Mouse (Mus musculus) ES-E14 (cell line): ENCODE results near the gene Ssu2. TPM values are rescaled to one million over a fixed set of nuclear protein-coding genes. Genes with fewer than 3 reads are reported as not detected.

Experiments used
- DNase-seq: peaks from one replicate; pipeline ENCODE4 v3.0.0-alpha.2; 2013; ENCODE audit warnings: low read depth, low spot score
- H3K27ac ChIP-seq: 2 replicates; pipeline ENCODE4 v1.5.1; 2012; ENCODE audit warnings: low read depth, mild to moderate bottlenecking, low read length, moderate library complexity, mixed read lengths; ENCODE audit not compliant: poor library complexity, insufficient read depth, severe bottlenecking
- H3K36me3 ChIP-seq: 2 replicates; pipeline ENCODE4 v1.6.1; 2012; ENCODE audit warnings: mild to moderate bottlenecking, low read length, moderate library complexity, mixed read lengths; ENCODE audit not compliant: control insufficient read depth, poor library complexity, insufficient read depth, severe bottlenecking
- H3K4me1 ChIP-seq, 2 experiments: fragments of 150-350 bp in 1 of 2; sonication (generic) in 1 of 2; 2 replicates each; pipeline ENCODE4 v1.6.1; 2012; ENCODE audit warnings: low read length in 2 of 2, mild to moderate bottlenecking in 1 of 2, mixed read lengths in 1 of 2; ENCODE audit not compliant: control insufficient read depth in 2 of 2, insufficient read depth in 2 of 2, poor library complexity in 1 of 2
- H3K4me3 ChIP-seq, 2 experiments: fragments of 150-350 bp in 1 of 2; sonication (generic) in 1 of 2; 2 replicates each; pipeline ENCODE4 v1.5.1; 2012; ENCODE audit warnings: low read length in 2 of 2, low read depth in 1 of 2, mild to moderate bottlenecking in 1 of 2, mixed read lengths in 1 of 2; ENCODE audit not compliant: insufficient read depth in 1 of 2, poor library complexity in 1 of 2, severe bottlenecking in 1 of 2
- H3K9ac ChIP-seq: 2 replicates; pipeline ENCODE4 v1.6.1; 2012; ENCODE audit warnings: low read depth, mild to moderate bottlenecking, low read length, mixed read lengths; ENCODE audit not compliant: poor library complexity, insufficient read depth, severe bottlenecking
- H3K9me3 ChIP-seq: fragments of 150-350 bp; sonication (generic); 2 replicates; pipeline ENCODE4 v1.6.1; 2012; ENCODE audit warnings: low read depth, mild to moderate bottlenecking, low read length; ENCODE audit not compliant: control insufficient read depth, insufficient read depth
- CHD2 ChIP-seq: IDR thresholded peaks from 2 replicates; pipeline ENCODE4 v1.6.1; 2014; ENCODE audit warnings: mild to moderate bottlenecking, low read depth, low read length, inconsistent platforms
- HCFC1 ChIP-seq: IDR thresholded peaks from 2 replicates; pipeline ENCODE4 v1.6.1; 2012; ENCODE audit warnings: low read length, inconsistent platforms, borderline replicate concordance; ENCODE audit not compliant: insufficient read depth
- MAFK ChIP-seq: IDR thresholded peaks from 2 replicates; pipeline ENCODE4 v1.6.1; 2014; ENCODE audit warnings: mild to moderate bottlenecking, low read depth, low read length, inconsistent platforms; ENCODE audit not compliant: insufficient read depth
- ZC3H11A ChIP-seq: IDR thresholded peaks from 2 replicates; pipeline ENCODE4 v1.6.1; 2012; ENCODE audit warnings: low read depth, mild to moderate bottlenecking, inconsistent platforms, low read length, borderline replicate concordance
- ZNF384 ChIP-seq: IDR thresholded peaks from 2 replicates; pipeline ENCODE4 v1.6.1; 2012; ENCODE audit warnings: low read depth, low read length, inconsistent platforms
- in situ Hi-C, 2 experiments: fragments of 600-800 bp; cut with MboI; formaldehyde crosslinking; loops; one replicate each; pipeline ENCODE4 v1.15.1; 2025; ENCODE audit warnings: low sequenced_read_pairs in 2 of 2, inconsistent platforms in 1 of 2; ENCODE audit not compliant: unreplicated experiment in 2 of 2
- total RNA-seq: library from RNA; depleted of rRNA; stranded (reverse); fragments of 300-350 nt; gene quantifications from 2 replicates; pipeline ENCODE4 v1.2.3, GENCODE M21; 2012

The Ssu2 gene
- total RNA-seq, 1 experiment = 0.58 TPM

DNA sequence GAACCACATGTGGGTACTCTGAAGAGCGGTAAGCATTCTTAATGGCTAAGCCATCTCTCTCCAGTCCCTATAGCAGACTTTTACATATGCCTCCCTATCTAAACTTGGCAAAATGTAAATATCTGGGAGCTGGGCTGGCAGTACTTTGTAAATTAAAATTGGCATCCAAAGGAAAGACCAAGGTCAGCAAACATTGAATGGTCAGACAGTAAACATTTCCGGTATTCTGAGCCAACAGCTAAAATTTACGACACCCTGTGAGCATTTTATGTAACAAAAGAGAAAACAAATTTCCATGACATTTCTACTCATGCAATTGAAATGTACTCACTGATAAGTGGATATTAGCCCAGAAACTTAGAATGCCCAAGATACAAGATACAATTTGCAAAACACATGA is 62.6 kb downstream of the Ssu2 start:
- no peak overlapping the region for H3K4me3 ChIP-seq
- H3K9me3 ChIP-seq = no peaks in the 10 kb centered on the region
- no peak overlapping the region for H3K9ac ChIP-seq
- H3K27ac ChIP-seq = no peak overlapping the region
- H3K4me1 ChIP-seq = 0 out of 4 replicates have a peak, but pooled peaks cover 0 to 5% of the 10 kb centered on the region in 2 experiments
- no peak for DNase-seq
- no peaks in the 10 kb centered on the region for H3K36me3 ChIP-seq
- TF ChIP-seq ZNF384 (no peak), ZC3H11A (no peak), HCFC1 (no peak), MAFK (no peak), CHD2 (no peak)
- in situ Hi-C loops = no loop called here

GRCm38 (mm10) chr6:112322916-112323315 is 64.9 kb downstream of the Ssu2 start:
- in situ Hi-C loops = no loop called here
- no peak for DNase-seq
- TF ChIP-seq MAFK (no peak), ZNF384 (no peak)
- Histone ChIP-seq H3K4me1 (0 out of 4 replicates have a peak, but pooled peaks cover 0 to 5% of the 10 kb centered on the region in 2 experiments), H3K27ac (no peak overlapping the region), H3K9ac (no peak overlapping the region), H3K4me3 (no peak overlapping the region), H3K36me3 (no peaks in the 10 kb centered on the region), H3K9me3 (no peaks in the 10 kb centered on the region)

- in situ Hi-C loops = no loop called here
- Histone ChIP-seq H3K9me3 (no peaks in the 10 kb centered on the region), H3K36me3 (no peaks in the 10 kb centered on the region), H3K9ac (no peak overlapping the region), H3K4me1 (0 out of 4 replicates have a peak, but pooled peaks cover 0 to 5% of the 10 kb centered on the region in 2 experiments), H3K4me3 (no peak overlapping the region), H3K27ac (no peak overlapping the region)
- TF ChIP-seq MAFK (no peak), ZC3H11A (no peak), HCFC1 (no peak), CHD2 (no peak), ZNF384 (no peak)
- DNase-seq = peak; percentile 25
These were observed 67.1 kb downstream of the Ssu2 start for GRCm38 (mm10) chr6:112320679-112321078.

GRCm38 (mm10) chr6:112319449-112319848 is 68.4 kb downstream of the Ssu2 start:
- no peak for TF ChIP-seq CHD2
- TF ChIP-seq HCFC1 = no peak
- TF ChIP-seq ZNF384 = no peak
- no peak for TF ChIP-seq ZC3H11A
- no peak for TF ChIP-seq MAFK
- H3K4me1 ChIP-seq = 0 out of 4 replicates have a peak, but pooled peaks cover 0 to 5% of the 10 kb centered on the region in 2 experiments
- no peak overlapping the region for H3K4me3 ChIP-seq
- in situ Hi-C loops = no loop called here
- no peak for DNase-seq
- no peak overlapping the region for H3K27ac ChIP-seq
- H3K9me3 ChIP-seq = no peaks in the 10 kb centered on the region
- no peaks in the 10 kb centered on the region for H3K36me3 ChIP-seq
- H3K9ac ChIP-seq = no peak overlapping the region

- H3K36me3 ChIP-seq = no peaks in the 10 kb centered on the region
- no peak for DNase-seq
- H3K9me3 ChIP-seq = no peaks in the 10 kb centered on the region
- no peak for TF ChIP-seq HCFC1
- no peak for TF ChIP-seq ZNF384
- TF ChIP-seq MAFK = no peak
- TF ChIP-seq ZC3H11A = no peak
- TF ChIP-seq CHD2 = no peak
- in situ Hi-C loops = no loop called here
- no peak overlapping the region for H3K4me3 ChIP-seq
- H3K27ac ChIP-seq = no peak overlapping the region
- no peak overlapping the region for H3K9ac ChIP-seq
- H3K4me1 ChIP-seq = no peaks in the 10 kb centered on the region
These were observed 76.4 kb downstream of the Ssu2 start for GRCm38 (mm10) chr6:112311385-112311784.
